Mouse (Mus musculus): ENCODE data around the gene Homer3.
A peak's percentile ranks its signal among the peaks of the same experiment; 100 is the strongest.

The Homer3 gene

DNA sequence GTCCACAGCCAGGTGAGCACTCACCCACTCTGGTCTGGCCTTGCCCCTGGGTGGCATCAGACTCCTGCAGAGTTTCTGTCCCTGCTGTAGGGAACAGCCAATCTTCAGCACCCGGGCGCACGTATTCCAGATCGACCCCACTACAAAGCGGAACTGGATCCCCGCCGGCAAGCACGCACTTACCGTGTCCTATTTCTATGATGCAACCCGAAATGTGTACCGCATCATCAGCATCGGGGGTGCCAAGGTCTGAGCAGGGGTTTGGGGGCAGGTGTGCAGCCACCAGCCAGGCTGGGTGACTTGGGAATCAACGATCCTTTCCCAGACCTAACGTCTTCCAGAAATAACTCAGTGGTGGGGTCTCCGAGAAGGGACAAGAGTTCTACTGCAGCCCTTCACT lies 2.7 kb downstream of the Homer3 start:
- no peak for DNase-seq

DNA sequence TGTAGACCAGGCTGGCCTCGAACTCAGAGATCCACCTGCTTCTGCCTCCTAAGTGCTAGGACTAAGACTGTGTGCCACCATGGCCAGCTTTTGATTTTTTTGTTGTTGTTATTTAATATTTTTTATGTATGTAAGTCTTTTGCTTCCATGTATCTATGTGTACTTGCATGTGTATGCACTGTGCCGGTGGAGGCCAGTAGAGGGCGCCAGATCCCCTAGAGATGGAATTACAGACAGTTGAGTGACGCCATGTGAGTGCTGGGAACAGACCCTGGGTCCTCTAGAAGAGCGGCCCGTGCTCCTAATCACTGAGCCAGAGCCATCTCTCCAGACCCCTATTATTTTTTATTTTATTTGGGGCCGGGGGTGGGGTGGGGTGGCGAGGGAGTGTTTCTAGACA lies 4.1 kb downstream of the Homer3 start:
- DNase-seq, result no peak

DNA sequence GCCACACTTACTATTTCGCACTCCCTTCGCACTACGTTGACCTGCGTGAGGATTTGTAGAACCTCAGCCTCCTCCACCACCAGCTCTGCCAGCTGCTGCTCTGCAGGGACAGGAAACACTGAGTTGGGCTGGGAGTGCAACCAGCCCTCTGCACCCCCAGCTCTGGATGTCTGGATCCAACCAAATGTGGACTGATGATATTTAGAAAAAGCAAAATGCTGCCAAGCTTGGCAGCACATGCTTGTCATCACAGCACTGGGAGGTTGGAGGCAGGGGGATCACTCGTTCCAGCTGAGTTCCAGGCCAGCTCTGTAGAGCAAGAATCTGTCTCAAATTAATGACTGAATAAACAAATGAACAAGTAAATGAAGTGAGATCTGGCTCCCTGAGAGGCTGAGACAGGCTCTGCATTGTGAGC lies 11.4 kb downstream of the Homer3 start:
- DNase-seq, result no peak

DNA sequence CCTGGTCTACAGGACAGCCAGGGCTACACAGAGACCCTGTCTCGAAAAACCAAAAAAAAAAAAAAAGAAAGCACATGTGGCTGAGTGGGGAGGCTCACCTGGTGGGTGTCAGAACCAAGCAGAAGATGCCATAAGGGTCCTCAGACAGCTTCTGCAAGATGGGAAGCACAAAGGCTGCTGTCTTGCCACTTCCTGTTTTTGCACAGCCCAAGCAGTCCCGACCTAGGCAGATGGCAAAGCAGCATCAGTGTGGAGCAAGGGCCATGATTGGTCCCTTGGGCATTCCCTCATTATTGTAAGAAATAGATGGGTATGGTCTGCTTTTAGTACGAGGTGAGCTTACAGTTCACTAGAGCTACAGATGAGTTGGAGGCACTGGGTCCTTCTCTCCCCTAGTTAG lies 18.3 kb downstream of the Homer3 start:
- DNase-seq, result no peak

DNA sequence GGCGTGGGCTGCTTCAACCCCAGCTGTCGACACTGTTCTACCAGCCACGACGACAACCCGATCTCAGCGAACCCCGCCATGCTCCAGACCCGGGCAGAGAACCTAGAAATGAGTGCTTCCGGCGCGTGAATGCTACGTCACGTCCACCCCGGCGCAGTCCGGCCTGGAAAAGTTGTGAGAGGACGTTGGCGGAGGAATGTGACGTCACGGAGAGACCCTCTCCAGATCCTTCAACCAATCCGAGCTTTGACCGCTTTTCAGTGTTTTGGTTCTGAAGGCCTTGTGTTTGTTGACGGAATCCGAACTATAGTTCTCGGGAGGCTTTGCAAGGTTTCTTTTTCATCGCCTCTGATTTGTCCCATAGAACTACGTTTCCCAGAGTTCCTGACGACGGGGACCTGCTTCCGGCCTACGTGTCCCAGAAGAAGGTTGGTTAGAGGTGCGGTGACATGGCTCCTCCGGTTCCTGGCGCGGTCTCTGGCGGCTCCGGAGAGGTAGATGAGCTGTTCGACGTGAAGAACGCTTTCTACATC lies 19.8 kb downstream of the Homer3 start, which contains the start of the genes Ddx49 and Cope:
Ddx49 (minus strand) TSS at position 132 of the 533 bp plus-strand sequence.
Cope (plus strand) TSS at position 161 of the 533 bp plus-strand sequence.
- DNase-seq, result peak; percentile 92 to 95

DNA sequence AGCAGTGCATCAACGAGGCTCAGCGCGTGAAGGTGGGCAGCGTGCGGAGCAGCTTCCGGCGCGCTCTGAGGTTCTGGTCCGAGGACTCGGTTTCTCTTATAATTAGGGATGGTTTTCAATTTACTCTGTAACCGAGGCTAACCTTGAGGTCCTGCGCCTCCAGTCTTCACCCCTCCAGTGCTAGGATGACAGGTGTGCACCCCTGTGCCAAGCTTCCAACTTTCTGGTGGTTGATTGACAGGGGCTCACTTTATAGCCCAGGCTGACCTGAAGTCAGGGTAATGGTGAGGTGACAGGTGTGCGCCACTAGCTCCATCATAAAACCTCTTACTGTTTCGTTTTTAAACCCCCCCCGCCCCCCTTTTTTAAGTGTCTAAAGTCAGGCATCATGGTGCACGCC lies 20.3 kb downstream of the Homer3 start:
- DNase-seq, result no peak

DNA sequence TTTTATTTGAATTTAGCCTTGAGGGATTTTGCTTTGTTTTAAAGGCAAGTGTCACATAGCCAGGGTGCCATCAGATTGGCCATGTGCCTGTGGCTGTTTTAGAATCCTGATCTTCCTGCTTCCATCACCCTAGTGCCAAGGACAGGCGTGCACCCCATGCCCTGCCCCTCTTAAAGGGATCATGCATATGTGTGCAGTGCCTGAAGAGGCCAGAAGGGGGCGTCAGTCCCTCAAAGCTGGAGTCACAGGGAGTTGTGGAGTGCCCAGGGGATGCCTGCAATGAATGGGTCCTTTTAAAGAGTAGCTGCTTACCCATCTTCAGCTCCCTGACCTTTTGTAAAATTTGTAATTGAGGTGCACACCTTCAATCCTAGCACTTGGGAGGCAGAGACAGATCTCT lies 26.7 kb downstream of the Homer3 start:
- no peak for DNase-seq

DNA sequence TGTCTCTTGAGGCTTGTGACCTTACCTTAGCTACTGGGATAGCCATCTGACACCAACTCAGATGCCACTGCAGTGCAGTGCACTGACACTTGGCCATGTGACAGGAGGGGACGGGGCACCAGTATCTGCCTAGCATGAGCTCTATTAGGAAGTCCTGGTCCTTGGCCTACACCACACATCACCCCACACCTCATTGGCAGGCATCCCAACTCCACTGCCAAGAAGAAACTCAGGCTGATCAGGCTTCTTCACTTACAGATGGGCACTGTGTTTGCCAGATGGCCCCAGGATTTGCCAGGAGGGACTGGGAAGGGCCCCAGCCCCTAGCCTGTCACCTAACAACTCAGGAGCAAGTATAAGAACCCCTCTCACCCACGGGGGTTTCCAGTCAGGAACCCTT lies 30.8 kb downstream of the Homer3 start:
- no peak for DNase-seq

DNA sequence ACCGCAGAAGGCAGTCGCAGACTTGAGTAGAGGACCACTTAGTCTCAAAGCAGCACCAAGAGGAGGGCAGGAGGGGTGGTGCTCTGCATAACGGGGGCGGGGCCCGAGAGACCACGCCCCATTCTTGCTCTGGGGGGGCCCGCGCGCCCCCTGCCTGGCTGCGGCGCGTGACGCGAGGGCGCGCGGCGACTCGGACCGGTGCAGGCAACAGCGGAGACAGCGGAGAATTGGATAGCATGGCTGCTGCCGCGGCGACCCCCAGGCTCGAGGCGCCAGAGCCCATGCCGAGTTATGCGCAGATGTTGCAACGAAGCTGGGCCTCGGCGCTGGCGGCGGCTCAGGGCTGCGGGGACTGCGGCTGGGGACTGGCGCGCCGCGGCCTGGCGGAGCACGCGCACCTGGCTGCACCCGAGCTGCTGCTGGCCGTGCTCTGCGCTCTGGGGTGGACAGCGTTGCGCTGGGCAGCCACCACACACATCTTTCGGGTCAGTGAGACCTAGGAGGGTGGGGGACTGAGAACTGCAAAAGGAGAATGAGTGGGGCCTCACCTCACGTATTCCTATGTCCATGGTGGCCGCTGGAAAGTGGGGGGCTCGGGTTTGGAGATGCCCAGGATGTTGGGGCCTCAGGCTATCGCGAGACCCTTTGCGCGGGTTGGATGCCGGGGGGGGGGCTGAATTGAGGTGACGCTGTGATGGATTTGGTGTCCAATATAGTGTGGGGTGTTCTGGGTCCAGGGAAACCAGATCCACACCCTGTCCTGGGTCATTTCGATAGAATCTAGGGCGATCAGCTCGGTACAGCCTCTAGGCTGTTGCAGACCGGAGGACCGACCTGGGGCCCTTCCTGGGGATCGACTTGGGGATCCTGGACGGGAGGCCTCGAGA lies 33.2 kb downstream of the Homer3 start, which contains the start of gene Cers1:
Cers1 (plus strand) TSS at position 152 of the 887 bp plus-strand sequence.
- no peak for DNase-seq

DNA sequence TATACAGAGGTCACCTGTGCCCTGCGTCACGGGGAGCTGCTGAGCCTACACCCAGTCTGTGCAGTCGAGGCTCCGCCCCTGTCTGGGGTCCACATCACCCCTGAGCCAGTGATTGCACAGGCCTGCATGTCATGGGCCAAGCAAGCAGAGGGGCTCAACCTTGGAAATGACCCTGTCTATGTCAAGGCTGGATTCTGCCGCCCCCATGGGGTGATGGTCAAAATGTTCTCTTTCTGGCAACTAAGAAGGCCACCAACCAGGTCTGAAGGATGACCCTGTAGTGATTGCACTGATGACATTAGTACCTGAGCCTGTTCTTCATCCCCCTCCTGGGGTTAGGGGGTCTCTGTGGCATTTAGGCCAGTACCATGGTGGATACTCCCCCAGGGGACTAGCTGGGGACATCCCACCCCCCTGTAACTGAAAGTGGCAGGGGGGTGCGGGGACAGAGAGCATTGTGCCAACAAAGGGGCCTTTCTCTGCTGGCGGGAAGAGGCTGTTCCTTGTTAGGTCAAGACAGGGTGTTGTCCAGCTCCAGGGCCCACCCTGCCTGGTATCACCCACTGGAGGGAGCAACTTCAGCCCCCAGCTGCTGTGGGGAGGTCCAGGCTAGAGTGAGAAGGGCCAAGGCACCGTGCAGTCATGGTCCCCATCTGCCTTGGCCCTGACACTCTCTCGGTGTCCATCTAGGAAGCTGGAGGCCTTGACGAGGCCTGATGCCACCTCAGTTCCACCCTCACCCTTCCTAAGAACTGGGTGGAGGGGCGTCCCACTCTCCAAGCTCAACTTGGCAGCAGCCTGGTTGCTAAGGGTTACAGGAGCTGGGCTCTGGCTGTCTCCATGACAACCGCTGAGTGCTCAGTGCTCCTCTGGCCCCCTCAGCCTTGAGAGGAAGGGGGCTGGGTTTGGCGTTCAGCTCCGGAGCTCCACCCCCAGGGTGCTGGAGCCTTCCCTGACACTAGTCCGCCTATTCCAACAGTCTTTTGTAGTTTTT lies 34.2 kb downstream of the Homer3 start:
- DNase-seq, result no peak

DNA sequence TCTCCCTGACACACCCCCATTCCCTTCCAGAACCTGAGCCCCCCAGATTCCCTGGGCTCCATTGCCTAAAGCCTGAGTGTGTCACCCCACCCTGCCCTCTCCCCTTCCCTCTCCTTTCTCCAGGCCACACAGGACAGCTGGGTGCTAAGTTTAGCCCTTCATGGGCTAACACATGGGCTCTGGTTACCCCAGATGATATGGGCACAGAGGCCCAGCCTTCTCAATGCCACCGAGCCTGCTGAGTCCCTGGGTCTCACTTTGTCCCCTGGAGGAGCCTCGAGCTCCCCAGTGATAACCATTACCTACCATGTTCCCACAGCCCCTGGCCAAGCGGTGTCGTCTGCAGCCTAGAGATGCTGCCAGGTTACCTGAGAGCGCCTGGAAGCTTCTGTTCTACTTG lies 35.2 kb downstream of the Homer3 start:
- no peak for DNase-seq

DNA sequence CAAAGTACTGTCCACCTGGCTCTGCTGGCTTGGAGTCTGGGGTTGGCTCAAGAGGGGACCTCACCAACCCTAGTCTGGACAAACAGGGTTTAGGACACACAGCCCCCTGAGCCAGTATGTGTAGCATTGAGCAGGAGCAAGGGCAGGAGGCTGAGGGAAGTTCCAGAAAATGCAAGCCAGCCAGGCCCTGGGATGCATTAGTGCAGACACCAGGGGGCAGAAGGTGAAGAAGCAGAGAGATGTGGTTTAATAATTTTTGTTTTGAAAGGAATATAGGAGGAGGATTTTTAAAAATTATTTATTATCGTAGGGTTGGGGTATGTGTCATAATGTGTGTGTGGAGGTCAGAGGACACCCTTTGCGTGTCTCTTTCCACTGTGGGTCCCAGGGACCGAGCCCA lies 41.1 kb downstream of the Homer3 start:
- no peak for DNase-seq

DNA sequence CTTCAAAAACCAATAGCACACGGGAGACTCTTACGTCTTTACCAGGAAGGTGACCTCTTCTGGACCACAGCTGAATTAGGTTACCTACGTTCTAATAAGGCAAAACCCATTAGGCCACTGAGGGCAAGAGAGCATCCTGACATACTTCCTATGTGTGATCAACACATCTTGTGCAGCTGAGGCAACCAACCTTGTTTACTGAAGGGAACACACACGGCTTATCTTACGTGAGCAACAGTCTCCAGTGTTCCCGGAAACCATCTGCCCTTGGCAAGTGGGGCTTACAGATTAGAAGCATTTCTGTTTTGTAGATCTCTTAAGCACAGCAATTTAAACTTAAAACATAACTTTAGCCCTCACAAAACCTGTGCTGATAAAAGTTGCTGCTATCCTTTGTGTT lies 44.9 kb downstream of the Homer3 start:
- DNase-seq, result no peak

DNA sequence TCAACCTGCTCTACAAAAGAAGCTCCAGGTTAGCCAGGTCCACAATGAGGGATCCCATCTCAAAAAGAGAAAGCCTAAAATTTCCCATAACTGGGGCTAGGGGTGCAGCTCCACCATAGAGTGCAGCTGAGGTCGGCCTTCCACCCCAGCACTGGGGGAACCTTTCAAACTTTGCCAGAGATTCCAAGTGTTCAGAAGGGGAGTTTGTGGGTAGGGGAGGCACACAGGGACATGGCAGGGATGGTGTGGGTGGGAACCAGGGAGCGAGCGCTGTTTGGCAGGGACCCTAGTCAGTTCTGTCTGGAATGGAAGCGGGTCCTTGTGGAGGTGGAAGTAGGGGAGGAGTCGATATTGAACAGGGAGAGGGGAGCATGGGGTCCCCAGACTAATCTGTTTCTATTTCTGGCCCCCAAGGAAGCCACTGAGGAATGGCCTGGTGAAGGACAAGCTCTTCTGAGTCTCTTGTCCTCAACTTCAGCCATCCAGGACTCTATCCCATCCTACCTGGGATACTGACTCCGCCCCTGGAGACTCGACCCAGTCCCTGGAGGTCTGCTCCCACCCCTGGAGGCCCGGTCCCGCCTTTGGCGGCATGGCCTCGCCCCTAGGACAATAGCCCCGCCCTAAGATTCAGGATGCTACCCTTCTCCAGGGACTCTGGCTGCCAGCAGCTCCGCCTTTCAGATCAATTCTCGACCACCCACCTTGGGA lies 46.7 kb downstream of the Homer3 start, which contains the start of gene Gdf1:
Gdf1 (plus strand) TSS at position 694 of the 711 bp plus-strand sequence.
- no peak for DNase-seq

DNA sequence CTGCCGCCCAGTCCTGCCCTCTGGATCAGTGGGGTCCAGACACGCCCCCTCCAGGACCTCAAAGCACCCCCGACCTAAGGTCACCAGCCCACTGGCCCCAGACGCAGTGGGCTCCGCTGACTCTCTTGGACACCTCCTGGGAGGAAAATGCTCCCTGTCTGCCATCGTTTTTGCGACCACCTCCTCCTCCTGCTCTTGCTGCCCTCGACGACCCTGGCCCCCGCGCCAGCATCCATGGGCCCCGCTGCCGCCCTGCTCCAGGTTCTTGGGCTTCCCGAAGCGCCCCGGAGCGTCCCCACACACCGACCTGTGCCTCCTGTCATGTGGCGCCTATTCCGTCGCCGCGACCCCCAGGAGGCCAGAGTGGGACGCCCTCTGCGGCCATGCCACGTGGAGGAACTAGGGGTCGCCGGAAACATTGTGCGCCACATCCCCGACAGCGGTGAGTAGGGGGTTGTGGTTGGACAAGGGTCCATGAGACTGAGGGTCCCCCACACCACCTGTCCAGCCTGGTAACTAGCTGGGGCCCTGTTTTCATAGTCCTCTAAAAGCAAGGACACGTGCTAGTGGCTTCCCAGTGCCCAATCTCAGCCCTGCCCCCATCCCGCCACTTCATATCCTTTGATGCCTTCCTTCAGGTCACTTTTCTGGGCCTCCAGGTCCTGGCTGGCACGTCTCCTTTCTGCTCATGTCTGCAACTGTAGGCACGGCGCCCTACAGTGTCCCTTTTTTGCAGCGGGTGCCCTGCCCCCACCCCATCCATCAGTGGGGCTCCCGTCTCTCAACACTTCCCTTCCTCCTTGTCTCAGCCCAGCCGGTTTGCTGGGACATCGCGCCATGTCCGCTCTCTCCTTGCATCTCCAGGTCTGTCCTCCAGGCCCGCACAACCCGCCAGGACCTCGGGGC lies 47.5 kb downstream of the Homer3 start:
- DNase-seq, result no peak

DNA sequence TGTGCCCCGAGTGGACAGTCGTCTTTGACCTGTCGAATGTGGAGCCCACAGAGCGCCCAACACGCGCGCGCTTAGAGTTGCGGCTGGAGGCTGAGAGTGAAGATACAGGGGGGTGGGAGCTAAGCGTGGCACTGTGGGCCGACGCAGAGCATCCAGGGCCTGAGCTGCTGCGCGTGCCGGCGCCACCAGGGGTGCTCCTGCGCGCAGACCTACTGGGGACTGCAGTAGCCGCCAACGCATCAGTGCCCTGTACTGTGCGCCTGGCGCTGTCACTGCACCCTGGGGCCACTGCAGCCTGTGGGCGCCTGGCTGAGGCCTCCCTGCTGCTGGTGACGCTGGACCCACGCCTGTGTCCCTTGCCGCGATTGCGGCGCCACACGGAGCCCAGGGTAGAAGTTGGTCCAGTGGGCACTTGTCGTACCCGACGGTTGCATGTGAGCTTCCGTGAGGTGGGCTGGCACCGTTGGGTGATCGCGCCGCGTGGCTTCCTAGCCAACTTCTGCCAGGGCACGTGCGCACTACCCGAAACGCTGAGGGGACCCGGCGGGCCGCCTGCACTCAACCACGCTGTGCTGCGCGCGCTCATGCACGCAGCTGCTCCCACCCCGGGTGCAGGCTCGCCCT lies 48.2 kb downstream of the Homer3 start:
- DNase-seq, result no peak

DNA sequence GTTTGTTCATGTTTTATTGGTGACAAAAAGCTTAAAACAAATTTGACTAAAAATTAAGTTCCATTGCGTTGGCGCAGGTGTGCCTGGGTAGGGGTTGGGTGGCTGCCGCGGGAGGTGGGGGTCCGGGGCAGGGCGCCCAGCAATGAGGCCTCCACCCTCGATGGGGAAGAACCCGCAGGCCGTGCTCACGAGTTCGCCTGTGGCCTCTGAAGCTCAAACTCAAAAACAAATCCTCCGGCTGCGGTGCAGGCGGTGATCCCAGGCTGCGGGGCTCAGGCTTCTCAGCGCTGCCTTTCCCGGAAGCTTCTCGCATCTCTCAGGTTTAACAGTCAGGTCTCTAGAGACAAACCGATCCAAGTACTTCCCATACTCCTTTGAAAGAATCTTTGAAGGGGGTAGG lies 48.9 kb downstream of the Homer3 start:
- DNase-seq, result no peak

DNA sequence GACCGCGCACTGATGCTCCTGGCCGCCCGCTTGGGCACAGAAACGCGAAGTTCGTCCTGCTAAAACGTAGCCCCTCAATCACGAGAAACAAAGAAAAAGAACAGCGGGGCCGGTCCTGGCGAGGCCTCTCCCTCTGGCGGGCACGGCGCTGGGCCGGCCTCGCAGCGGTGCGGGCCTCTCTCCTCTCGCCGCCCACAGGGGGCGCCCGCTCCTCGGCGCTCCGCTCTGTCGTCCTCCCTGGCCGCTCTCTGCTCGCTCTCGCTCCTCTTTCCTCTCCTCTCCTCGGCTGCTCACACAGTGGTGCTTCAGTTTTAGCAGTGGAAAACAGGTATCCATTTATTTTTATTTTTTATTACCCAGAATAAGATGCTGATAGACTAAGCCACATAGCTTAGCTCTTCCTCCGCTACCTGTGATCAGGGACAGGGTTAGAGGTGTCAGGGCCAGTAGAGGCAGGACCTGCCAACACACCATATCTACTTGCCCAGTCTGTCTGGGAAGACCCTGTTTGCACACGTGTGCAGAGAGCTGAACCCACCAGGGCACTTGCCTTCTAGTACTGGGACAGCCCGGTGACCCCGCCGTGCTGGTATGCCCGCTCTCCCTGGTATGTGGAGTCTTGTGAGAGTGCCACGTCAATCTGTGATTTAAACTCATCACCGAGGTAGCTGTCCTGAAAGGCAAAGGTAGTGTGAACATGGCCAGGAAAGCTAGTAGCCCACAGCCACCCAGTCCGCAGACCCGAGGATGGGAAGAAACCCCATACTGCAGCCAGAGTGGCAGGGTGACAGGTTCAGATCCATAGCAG lies 49.6 kb downstream of the Homer3 start:
- peak in 1 of 2 experiments; percentile 35 for DNase-seq

DNA sequence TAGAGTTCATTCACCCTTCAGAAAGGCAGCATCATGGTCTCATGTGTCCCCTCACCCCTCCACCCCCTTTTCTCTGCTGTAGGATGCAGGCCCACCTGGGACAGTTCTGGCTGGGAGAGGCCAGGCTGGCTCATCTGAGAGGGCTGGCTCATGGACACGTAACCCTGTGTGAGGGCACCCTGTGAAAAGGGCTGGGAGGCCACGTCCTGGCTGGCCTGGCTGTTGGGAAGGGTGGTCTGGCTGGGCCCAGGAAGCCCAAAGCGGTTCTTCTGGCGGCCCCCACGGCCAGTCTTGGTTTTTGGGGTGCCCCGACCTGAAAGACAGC lies 50.2 kb downstream of the Homer3 start:
- DNase-seq, result no peak

DNA sequence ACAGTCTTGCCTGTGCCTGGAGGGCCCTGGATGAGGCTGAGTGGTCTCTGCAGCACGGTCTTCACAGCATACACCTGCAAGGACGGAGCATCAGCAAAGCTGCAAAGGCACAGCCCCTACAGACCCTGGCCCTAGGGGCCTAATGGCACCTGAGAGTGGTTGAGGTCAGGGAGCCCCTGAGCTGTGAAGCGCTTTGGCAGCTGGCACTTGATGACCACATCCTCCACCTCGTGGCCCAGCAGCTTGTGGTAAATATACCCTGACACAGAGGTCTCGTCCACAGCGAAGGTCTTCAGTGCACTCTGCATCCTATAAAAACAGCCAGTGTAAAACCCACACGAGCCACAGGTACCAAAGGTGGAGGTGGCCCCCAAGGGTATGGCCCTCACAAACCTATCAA lies 56.3 kb downstream of the Homer3 start:
- no peak for DNase-seq

Data from kidney, adult 8-10 months (tissue).